Mouse (Mus musculus) midbrain, embryonic 11.5 days (tissue): Measurements from ENCODE around the gene Myo18b. TPM values are rescaled to one million over a fixed set of nuclear protein-coding genes. Genes with fewer than 3 reads are reported as not detected.
A peak's percentile ranks its signal among the peaks of the same experiment; 100 is the strongest.

Source experiments
- ATAC-seq: fragments of 200-750 bp; cut with Nextera tagmentation; 2 replicates; pipeline ENCODE4 v1.8.0; 2017; ENCODE audit warnings: moderate TSS enrichment, moderate library complexity; ENCODE audit not compliant: low FRiP score
- DNase-seq: peaks from one replicate; pipeline ENCODE4 v3.0.0; 2015; ENCODE audit warnings: low spot score; ENCODE audit errors: missing footprints
- H3K27ac ChIP-seq: fragments of 300-500 bp; sonication (generic); 2 replicates; pipeline ENCODE4 v1.5.1; 2014; ENCODE audit warnings: low read depth, low read length
- H3K27me3 ChIP-seq: fragments of 300-500 bp; sonication (generic); 2 replicates; pipeline ENCODE4 v1.6.1; 2014; ENCODE audit warnings: mild to moderate bottlenecking, low read length, moderate library complexity, mixed read lengths; ENCODE audit not compliant: control insufficient read depth, insufficient read depth
- H3K36me3 ChIP-seq: fragments of 300-500 bp; sonication (generic); 2 replicates; pipeline ENCODE4 v1.6.1; 2014; ENCODE audit warnings: mild to moderate bottlenecking, low read length, moderate library complexity, mixed read lengths; ENCODE audit not compliant: control insufficient read depth, insufficient read depth
- H3K4me1 ChIP-seq: fragments of 300-500 bp; sonication (generic); 2 replicates; pipeline ENCODE4 v1.6.1; 2014; ENCODE audit warnings: low read length; ENCODE audit not compliant: control insufficient read depth, insufficient read depth
- H3K4me2 ChIP-seq: fragments of 300-500 bp; sonication (generic); 2 replicates; pipeline ENCODE4 v1.6.1; 2014; ENCODE audit warnings: mild to moderate bottlenecking, moderate library complexity
- H3K4me3 ChIP-seq: fragments of 300-500 bp; sonication (generic); 2 replicates; pipeline ENCODE4 v1.5.1; 2014; ENCODE audit warnings: low read depth, low read length
- H3K9ac ChIP-seq: fragments of 300-500 bp; sonication (generic); 2 replicates; pipeline ENCODE4 v1.6.1; 2014; ENCODE audit warnings: low read length
- H3K9me3 ChIP-seq: fragments of 300-500 bp; sonication (generic); 2 replicates; pipeline ENCODE4 v1.6.1; 2016; ENCODE audit warnings: low read length; ENCODE audit not compliant: control insufficient read depth
- WGBS: fragments of 180-500 bp; shearing (Covaris S2); extraction: QIAGEN DNeasy Blood & Tissue Kit; methylation state at CpG from one replicate; pipeline ENCODE4 v1.1.7; 2014; 5-methylcytosine and 5-hydroxymethylcytosine counted together
- polyA plus RNA-seq: library from polyadenylated mRNA; unstranded; fragments of >200 nt; fragmentation: Nextera tagmentation; extraction: Ambion mirVana; gene quantifications from 2 replicates; pipeline ENCODE4 v1.2.1, GENCODE M21; 2014

Gene Myo18b
- polyA plus RNA-seq, 1 experiment from 2014 or later = 0.48 TPM

DNA sequence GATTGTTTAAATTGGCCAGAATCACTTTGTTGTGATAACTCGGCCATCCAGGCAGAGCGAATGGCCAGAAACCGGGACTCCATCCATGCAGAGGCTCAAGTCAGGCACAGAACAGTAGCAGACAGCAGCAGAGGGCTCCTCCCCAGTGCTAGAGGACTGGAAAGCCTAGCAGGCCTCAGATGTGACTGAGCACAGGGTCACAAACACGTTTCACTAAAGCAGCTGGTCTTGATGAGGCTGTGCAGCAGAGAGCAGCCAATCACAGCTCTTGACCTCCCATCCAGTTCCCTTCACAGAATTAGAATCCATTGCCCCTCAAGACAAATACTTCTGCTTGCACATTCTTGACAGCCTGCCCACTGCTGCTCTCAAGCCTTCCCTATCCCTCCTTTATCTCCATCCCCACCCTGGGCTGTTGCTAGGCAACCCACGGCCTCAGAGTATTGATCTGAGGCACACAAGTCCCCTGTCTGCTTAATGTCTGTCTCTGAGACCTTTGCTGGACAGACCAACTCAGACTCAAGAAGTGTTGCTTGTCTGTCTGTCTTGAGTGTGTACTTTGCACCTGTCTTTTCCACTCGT, 52.4 kb downstream of the Myo18b start:
- peaks cover 40% of the 10 kb centered on the region for H3K4me1 ChIP-seq
- H3K4me3 ChIP-seq = no peak overlapping the region
- DNase-seq (peak; percentile 94), ATAC-seq (peak; percentile 86)
- H3K27me3 ChIP-seq = 0 out of 2 replicates have a peak, but pooled peaks cover 2% of the 10 kb centered on the region
- H3K36me3 ChIP-seq = no peaks in the 10 kb centered on the region
- H3K9ac ChIP-seq = peak overlapping the region; percentile 24
- H3K4me2 ChIP-seq = peak overlapping the region; percentile 23; the same call in 1 of the 2 replicates
- H3K27ac ChIP-seq = peak overlapping the region; percentile 77
- 29% methylated on average over 6 of the region's 6 CpGs for WGBS
- no peaks in the 10 kb centered on the region for H3K9me3 ChIP-seq

DNA sequence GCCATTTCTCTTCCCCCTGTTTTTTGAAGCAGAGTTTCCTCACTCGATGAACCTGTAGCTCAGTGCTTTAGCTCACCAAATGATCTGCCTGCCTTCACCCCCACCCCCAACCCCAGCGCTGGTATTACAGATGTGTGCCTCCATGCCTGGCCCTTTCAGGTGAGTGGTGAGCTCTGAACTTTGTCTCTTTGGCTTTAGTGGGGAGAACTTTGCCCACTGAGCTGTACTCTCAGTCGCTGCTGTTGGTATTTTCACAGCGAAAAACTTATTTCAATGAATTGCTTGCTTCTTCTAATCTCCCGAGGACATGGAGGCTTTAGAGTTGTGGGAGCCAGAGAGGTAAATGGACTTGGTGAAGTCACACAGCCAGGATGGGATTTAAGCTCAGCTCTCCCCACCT, 53.5 kb downstream of the Myo18b start:
- H3K4me2 ChIP-seq = no peak overlapping the region
- no peak overlapping the region for H3K4me3 ChIP-seq
- H3K4me1 ChIP-seq = peaks cover 29% of the 10 kb centered on the region
- WGBS = 85% methylated on average over 5 of the region's 5 CpGs
- DNase-seq = no peak
- H3K27me3 ChIP-seq = 0 out of 2 replicates have a peak, but pooled peaks cover 1% of the 10 kb centered on the region
- no peak overlapping the region for H3K27ac ChIP-seq
- H3K9ac ChIP-seq = no peak overlapping the region
- H3K36me3 ChIP-seq = no peaks in the 10 kb centered on the region
- no peak for ATAC-seq
- no peaks in the 10 kb centered on the region for H3K9me3 ChIP-seq

DNA sequence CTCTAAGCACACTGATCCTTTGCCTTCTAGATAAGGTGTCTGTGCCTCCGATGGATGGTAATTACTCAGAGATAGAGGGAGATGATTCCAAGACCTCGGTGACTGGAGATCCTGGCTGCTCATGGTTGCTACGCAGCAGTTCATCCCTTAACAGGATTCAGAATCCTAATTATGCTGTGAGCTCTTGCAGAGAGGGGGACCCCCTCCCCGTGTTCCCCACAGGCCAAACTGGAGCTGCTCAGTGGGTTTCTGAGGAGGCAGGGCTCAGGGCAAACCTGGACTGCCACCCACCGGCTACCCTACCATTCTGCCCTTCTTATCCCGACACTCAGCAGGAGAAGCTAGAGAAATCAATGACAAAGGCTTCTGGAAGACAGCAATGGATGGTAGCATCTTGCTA, 54.3 kb downstream of the Myo18b start:
- H3K4me3 ChIP-seq = no peak overlapping the region
- H3K4me1 ChIP-seq = peaks cover 28% of the 10 kb centered on the region
- no peak overlapping the region for H3K9ac ChIP-seq
- no peak overlapping the region for H3K27ac ChIP-seq
- no peak overlapping the region for H3K4me2 ChIP-seq
- no peak for ATAC-seq
- H3K36me3 ChIP-seq = no peaks in the 10 kb centered on the region
- H3K27me3 ChIP-seq = no peaks in the 10 kb centered on the region
- DNase-seq = no peak
- H3K9me3 ChIP-seq = no peaks in the 10 kb centered on the region
- 34% methylated on average over 6 of the region's 6 CpGs for WGBS

DNA sequence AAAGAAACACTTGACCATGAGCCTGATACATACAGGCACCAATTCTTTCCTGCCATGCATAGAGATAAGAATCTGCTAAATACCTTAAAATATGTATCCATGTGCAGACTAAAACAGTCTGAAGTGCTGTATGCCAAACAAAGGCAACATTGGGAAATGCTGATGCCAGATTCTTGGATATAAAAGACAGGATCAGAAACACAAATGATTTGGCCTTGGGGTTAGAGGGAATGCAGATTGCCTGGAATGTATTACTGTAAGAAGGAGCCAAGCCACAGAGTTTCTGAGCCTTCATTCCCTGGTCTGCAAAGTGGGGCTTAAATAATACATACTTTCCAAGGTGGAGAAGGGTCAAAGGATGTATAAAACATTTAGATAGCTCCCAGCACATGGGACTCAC, 61.3 kb downstream of the Myo18b start:
- Histone ChIP-seq H3K27me3 (no peaks in the 10 kb centered on the region), H3K27ac (no peak overlapping the region), H3K36me3 (no peaks in the 10 kb centered on the region), H3K9me3 (no peaks in the 10 kb centered on the region), H3K4me1 (no peaks in the 10 kb centered on the region), H3K9ac (no peak overlapping the region), H3K4me3 (no peak overlapping the region), H3K4me2 (no peak overlapping the region)
- ATAC-seq (no peak), DNase-seq (no peak)

DNA sequence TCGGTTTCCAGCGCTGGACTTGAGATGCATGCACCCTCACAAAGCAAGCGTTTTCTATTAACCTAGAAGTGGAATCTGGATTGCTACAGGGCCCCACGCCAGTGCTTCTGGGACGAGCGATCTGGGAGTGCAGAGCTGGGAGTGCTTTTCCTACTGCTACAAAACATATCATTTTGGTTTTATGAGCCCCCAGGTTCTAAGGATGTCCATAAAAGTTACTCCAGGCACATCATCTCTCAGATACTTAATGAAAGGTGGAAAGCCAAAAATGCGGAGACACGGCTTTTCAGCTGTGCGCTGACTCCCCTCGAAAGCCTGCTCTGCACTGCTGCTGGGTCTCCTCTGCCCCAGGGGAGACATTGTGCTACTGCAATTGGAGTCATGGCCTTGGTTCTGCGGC, 62.3 kb downstream of the Myo18b start:
- no peak overlapping the region for H3K27ac ChIP-seq
- no peaks in the 10 kb centered on the region for H3K27me3 ChIP-seq
- no peaks in the 10 kb centered on the region for H3K36me3 ChIP-seq
- H3K4me3 ChIP-seq = no peak overlapping the region
- H3K9me3 ChIP-seq = no peaks in the 10 kb centered on the region
- DNase-seq (no peak), ATAC-seq (no peak)
- WGBS = 83% methylated on average over 11 of the region's 11 CpGs
- no peak overlapping the region for H3K4me2 ChIP-seq
- H3K4me1 ChIP-seq = no peaks in the 10 kb centered on the region
- H3K9ac ChIP-seq = no peak overlapping the region

DNA sequence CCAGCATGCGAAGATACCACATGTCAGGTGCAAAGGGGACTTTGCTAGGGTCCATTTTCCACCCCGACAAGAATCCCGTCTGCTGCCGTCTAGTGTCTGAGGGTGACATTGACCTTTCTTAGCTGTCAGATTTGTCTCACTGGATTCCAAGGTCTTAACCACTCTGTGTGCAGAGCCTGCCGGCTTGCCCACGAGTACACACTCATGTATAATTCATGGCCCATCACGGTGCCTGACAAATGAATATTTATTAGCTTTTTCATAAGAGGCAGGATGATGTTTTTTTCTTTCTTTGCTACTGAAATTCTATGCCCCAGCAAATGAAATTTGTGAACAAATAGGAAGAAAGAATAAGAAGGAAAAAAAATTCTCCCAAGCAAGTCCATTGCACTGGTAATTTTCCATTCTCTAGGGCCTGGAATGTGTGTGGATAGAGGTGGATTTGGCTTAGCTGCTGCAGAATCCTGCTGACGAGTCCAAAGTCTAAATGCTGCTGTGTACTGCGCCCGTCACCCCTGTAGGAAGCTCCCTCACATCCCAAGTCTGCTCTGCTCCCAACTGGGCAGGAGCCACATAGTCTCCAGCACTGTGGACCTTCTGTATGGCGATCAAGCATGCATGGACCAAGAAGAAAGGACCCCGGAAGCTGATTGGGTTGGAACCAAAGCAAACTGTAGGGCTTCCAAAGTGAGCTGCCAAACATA, 70.9 kb downstream of the Myo18b start:
- Histone ChIP-seq H3K4me1 (peaks cover 16% of the 10 kb centered on the region), H3K4me3 (no peak overlapping the region), H3K4me2 (no peak overlapping the region; the same call in 1 of the 2 replicates), H3K36me3 (no peaks in the 10 kb centered on the region), H3K27ac (peak overlapping the region; percentile 64), H3K27me3 (no peaks in the 10 kb centered on the region), H3K9me3 (no peaks in the 10 kb centered on the region), H3K9ac (no peak overlapping the region)
- ATAC-seq (peak; percentile 92), DNase-seq (peak; percentile 90)
- 27% methylated on average over 12 of the region's 12 CpGs for WGBS

DNA sequence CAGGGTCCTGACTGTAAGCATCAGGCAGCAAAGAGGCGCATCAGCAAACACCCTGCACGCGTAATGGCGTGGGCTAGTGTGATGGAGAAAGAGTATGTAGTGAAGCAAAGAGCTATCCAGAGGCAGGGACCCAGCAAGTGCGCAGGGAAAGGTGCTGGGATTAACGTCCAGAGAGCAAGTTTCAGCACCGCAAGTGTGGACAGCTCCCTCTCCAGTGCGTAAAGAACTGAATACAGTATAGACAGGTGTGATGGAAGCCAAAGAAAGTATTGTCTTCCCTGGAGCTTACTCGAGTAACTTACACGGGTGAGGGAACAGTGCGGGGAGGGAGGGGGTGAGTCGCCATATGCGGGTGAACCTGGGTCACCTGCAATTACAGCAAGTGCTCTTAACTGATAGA, 71.8 kb downstream of the Myo18b start:
- Histone ChIP-seq H3K27ac (no peak overlapping the region), H3K4me1 (peaks cover 16% of the 10 kb centered on the region), H3K4me3 (no peak overlapping the region), H3K9me3 (no peaks in the 10 kb centered on the region), H3K4me2 (no peak overlapping the region), H3K9ac (no peak overlapping the region), H3K36me3 (no peaks in the 10 kb centered on the region), H3K27me3 (no peaks in the 10 kb centered on the region)
- 0 out of 2 replicates have a peak, but pooled peaks have one; percentile 25 for ATAC-seq
- DNase-seq = peak; percentile 91
- 43% methylated on average over 13 of the region's 13 CpGs for WGBS

DNA sequence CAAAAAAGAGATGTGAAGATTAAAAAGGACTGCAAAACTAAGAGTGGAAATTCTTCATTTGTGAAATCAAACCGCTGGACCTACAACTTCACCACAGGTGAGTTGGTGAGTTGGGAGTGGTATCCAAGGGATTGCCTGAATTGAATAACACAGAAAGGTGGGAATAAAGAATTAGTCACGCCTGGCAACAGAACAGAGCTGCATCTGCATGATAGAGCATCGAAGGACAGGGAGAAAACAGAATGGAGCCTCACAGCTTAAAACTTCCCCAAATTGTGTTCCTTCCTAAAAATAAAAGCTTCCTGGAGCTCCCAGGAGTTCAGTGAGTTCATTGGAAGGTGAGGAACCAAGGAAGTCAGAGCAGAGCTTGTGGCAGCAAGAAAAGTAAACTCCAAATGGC, 73.7 kb downstream of the Myo18b start:
- 60% methylated on average over 3 of the region's 3 CpGs for WGBS
- no peak overlapping the region for H3K9ac ChIP-seq
- H3K9me3 ChIP-seq = no peaks in the 10 kb centered on the region
- H3K4me2 ChIP-seq = no peak overlapping the region
- DNase-seq (no peak), ATAC-seq (no peak)
- H3K36me3 ChIP-seq = no peaks in the 10 kb centered on the region
- peaks cover 16% of the 10 kb centered on the region for H3K4me1 ChIP-seq
- no peaks in the 10 kb centered on the region for H3K27me3 ChIP-seq
- H3K27ac ChIP-seq = no peak overlapping the region
- no peak overlapping the region for H3K4me3 ChIP-seq

DNA sequence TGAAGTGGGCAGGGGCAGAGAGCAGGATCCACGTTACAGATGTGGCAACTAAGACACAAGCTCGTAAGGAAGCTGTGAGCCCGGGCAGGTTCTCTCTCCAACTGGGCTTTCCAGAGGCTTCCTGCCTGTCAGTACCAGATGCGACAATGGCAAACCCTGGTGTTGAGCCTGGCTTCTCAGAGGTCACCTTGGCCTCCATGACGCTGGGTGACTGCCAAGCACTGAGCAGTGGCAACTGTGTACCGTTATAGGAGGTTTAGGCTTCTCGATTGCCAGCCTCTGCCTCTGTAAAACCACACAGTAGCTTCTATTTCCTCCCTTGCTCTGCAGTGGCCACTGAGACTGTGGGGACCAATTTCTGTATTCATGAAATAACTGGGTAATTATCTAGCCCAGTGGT, 81.1 kb downstream of the Myo18b start:
- no peak overlapping the region for H3K27ac ChIP-seq
- ATAC-seq (no peak), DNase-seq (no peak)
- H3K4me1 ChIP-seq = no peaks in the 10 kb centered on the region
- no peak overlapping the region for H3K9ac ChIP-seq
- H3K27me3 ChIP-seq = no peaks in the 10 kb centered on the region
- H3K4me3 ChIP-seq = no peak overlapping the region
- 86% methylated on average over 7 of the region's 7 CpGs for WGBS
- no peak overlapping the region for H3K4me2 ChIP-seq
- H3K36me3 ChIP-seq = no peaks in the 10 kb centered on the region
- no peaks in the 10 kb centered on the region for H3K9me3 ChIP-seq
